Mouse (Mus musculus) layer of hippocampus, postnatal 14 days (tissue): ENCODE results near the gene Gzmb. TPM values are rescaled to one million over a fixed set of nuclear protein-coding genes. Genes with fewer than 3 reads are reported as not detected.
"Not testable (repeated sequence)": the region's sequence is repeated elsewhere in the genome, so short reads cannot be mapped to it uniquely, and the experiment has no call there.

Experiments
- DNase-seq, 2 experiments: peaks; one replicate each; pipeline ENCODE4 v3.0.0; 2021 to 2022; ENCODE audit warnings: low spot score in 2 of 2, mixed read lengths in 1 of 2
- long read RNA-seq, 2 experiments: library from polyadenylated mRNA; stranded (forward); transcript quantifications; one replicate each; pipeline ENCODE4 v2.0.0; 2021
- total RNA-seq, 2 experiments: library from RNA; stranded (reverse); gene quantifications; 2 replicates each; pipeline ENCODE4 v1.2.3; 2021

The Gzmb gene
- total RNA-seq: not detected
- long read RNA-seq, experiment 1: 0 reads
- long read RNA-seq, experiment 2: 0 reads

GRCm38 (mm10) chr14:56262153-56262552 is at the start of gene Gzmb:
Gzmb (minus strand) TSS chr14:56262260.
- no peak for DNase-seq

GRCm38 (mm10) chr14:56311801-56312200 is 49.7 kb upstream of the Gzmb start:
- not testable (repeated sequence) for DNase-seq

DNA sequence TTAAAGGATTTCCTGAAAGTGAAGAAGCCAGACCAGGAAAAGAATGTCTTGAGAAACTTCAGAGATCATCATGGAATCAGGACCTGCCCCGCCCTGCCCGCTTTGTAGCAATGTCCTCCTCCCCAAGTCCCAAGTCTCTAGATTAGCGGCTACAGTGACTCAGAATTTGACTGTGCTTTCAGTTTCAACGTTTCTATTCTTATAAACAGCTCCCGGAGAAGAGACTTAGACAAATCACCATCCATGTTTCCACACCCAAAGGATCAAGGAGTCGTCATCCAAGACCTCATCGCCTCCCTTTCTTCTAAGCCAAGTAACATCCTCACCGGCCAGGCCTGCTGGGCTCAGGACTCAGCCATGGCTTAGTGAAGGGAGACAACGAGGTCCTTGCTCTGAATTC is 48.2 kb upstream of the Gzmb start:
- no peak for DNase-seq

DNA sequence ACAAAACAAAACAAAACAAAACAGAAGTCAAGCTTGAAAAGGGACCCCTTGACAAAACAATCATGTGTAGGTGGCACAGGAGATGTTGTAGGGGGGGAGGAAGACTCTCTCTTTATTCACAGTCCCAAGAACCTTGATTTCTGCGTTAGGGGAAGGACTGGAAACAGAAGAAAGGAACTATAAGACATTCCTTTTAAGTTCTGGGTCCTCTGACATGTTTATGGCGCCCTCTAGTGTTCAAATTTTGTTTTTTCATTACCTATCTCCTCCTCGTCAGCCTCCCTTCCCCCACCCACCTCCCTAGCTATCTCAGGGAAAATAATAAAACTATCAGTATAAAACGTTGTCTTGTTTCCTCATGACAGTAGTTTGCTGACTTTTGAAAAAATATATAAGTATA is 42.1 kb upstream of the Gzmb start:
- peak in 1 of 2 experiments; percentile 75 for DNase-seq

GRCm38 (mm10) chr14:56303506-56304025 is 41.5 kb upstream of the Gzmb start:
- no peak for DNase-seq

GRCm38 (mm10) chr14:56302091-56302490 is 40.0 kb upstream of the Gzmb start:
- no peak for DNase-seq

DNA sequence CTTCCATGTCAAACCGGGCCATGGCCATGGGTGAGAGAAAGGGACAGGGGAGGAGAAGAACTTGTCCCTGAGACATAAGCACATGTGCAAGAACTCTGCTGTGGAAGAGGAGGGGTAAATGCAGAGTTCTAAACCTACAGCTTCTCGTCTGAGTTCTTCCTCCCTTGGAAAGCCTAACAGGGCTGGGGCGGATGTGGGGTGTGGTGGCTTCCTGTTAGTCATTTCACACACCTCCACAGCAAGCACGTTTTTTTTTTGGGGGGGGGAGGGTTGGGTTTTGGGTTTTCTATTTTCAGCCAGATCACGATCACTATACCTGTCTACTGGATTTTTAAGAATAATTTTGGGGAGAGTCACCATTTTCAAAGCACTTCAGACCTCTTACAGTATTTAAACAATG is 34.7 kb upstream of the Gzmb start:
- no peak for DNase-seq

- no peak for DNase-seq
These were observed 34.0 kb upstream of the Gzmb start for GRCm38 (mm10) chr14:56296106-56296505.

- DNase-seq: no peak
These were observed 31.1 kb upstream of the Gzmb start for GRCm38 (mm10) chr14:56293146-56293545.

GRCm38 (mm10) chr14:56288651-56289050 is 26.6 kb upstream of the Gzmb start:
- DNase-seq: no peak

- DNase-seq: no peak
These were observed 25.7 kb upstream of the Gzmb start for GRCm38 (mm10) chr14:56287806-56288205.

DNA sequence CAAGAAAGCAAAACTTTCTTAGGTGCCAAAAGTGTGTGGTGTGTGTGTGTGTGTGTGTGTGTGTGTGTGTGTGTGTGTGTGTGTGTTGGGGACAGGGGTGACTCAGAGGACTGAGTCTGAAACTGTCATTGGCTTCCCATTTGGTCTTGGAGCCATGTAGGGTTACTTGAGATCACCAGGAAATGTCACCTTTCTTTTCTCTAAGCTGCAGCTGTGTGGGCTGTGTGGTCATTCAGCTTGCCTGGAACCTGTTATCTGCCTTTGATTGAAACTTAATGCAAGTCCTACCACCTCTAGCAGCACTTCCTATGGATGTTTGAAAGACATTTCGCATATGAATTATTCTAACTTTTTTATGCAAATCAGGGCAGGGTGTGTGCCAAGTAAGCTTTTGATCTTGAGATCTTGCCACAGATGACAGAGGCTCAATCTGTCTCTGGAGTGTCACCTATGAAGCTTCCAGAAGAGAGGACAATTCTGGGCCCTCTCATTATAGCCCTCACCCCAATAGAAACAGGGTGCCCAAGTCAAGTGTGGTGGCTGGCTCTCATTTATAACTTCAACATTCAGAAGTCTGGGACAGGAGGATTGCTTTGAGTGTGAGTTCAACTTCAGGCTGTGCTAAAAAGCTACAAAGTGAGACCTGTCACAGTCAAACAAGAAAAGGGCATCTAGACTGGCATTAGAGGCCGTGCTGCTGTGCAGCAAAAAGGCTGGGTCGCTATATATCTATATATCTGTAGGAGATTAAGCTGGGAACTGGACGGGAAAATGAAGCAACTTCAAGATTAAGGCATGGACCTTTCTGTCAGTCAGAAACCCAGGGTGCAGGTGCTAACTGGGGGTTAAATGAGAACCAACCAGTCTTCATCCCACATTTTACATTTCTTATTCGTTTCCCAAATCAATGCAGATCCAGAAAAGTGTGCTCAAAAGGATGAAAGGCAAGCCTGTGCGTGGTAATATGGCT is 22.6 kb upstream of the Gzmb start:
- DNase-seq: no peak

DNA sequence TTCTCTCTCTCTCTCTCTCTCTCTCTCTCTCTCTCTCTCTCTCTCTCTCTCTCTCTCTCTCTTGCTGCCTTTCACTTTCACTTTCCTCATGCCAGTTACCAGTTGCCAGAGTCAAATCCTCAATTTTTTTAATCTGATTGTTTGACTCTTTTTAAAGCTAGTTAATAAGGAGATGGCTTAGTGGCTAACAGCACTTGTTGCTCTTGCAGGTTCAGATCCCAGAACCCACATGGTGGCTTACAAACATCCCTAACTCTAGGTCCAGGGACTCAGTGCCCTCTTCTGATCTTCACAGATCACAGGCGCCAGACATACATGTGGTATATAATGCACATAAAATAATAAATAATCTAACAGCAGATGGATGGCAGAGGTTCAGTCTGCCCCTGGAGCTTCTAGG is 21.8 kb upstream of the Gzmb start:
- DNase-seq: no peak

- peak in 1 of 2 experiments; percentile 44 for DNase-seq
These were observed 19.0 kb upstream of the Gzmb start for GRCm38 (mm10) chr14:56281090-56281489.

DNA sequence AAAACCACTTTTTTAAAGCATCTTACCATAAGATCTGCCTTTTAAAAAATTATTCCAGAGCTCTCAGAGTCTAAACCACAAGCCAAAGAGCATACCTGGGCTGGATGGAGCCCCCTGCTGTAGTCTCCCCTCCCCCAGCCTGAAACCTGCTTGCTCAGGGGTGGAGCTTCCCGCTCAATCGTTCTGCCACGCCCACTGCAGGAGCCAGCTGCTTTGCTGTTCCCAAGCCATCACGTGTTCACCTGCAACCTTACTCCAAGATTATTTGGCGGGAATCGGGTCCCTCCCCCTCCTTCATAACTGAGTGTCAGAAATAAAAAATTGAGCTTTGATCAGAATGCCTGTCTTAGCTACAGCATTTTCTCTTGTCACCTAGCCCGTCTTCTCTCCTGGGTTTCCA is 16.6 kb upstream of the Gzmb start:
- not testable (repeated sequence) for DNase-seq

- DNase-seq: not testable (repeated sequence)
These were observed 14.0 kb upstream of the Gzmb start for GRCm38 (mm10) chr14:56276096-56276495.

GRCm38 (mm10) chr14:56266109-56266508 is 4.0 kb upstream of the Gzmb start:
- no peak for DNase-seq

DNA sequence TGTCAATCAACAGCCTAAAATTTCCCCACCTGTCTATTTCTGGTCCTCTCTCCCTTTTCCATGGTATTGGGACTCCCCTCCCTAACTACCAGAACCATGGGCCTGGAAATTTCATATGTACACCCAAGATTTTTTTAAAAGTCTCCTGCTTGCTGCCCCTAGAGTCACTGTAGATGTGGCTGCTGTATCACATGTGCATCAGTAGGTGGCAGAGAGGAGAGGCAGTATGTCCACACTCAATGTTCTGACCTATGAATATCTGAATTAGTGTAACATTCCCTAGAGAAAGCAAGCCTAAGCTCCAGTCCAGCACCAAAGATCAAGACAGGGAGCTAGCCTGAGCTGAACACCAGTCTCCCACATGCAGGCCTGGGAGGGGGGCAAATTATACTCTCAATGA is 21.7 kb downstream of the Gzmb start:
- DNase-seq: no peak

DNA sequence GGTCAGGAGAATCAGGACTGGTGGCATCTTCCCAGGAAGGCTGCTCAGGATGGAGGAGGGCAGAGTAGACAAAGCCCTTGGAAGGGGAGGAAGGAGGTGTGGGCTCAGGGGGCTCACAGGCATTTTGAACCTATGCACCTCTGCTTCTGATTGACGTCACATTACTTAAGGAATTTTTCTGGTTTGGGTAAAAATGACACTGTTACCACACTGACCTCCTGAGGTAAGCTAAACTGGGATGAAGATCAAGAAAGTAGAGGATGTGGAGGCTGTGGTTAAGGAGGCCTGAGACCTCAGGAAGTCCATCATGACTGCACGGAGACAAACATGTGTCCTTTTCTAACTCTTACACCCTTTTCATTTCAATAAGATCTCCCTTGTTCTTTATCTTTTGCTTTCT is 27.5 kb downstream of the Gzmb start, which contains the start of gene Gzmc:
TSS of gene Gzmc (minus strand) at position 101 of the 400 bp plus-strand sequence.
- DNase-seq: no peak

- no peak for DNase-seq
These were observed 50.7 kb downstream of the Gzmb start, which contains the start of gene Gzmf for GRCm38 (mm10) chr14:56211317-56211716. Gzmf (minus strand) TSS chr14:56211417.
